Mouse (Mus musculus) embryonic stem cell, embryonic (primary cell): ENCODE measurements at regions not wholly inside any gene's neighbourhood (a gene's known extent, or its start where the extent isn't known, plus 50 kb on each side); places are given as distances from the start of the nearest gene placed in this dataset.

Experiments used
- CTCF ChIA-PET, 4 experiments: fragments of 300-600 bp in 2 of 4; fragments of 350-600 bp in 2 of 4; sonication (Branson Sonifier 250); formaldehyde crosslinking; loops; one replicate each; lab custom pipeline; 2022; ENCODE audit warnings: inconsistent platforms in 2 of 4; lab: Charles Lee
- POLR2A ChIA-PET, 4 experiments: fragments of 300-600 bp in 2 of 4; fragments of 350-600 bp in 2 of 4; sonication (Branson Sonifier 250); formaldehyde crosslinking; loops; one replicate each; lab custom pipeline; 2022; ENCODE audit warnings: antibody characterized with exemption in 4 of 4, inconsistent platforms in 1 of 4; lab: Charles Lee

DNA sequence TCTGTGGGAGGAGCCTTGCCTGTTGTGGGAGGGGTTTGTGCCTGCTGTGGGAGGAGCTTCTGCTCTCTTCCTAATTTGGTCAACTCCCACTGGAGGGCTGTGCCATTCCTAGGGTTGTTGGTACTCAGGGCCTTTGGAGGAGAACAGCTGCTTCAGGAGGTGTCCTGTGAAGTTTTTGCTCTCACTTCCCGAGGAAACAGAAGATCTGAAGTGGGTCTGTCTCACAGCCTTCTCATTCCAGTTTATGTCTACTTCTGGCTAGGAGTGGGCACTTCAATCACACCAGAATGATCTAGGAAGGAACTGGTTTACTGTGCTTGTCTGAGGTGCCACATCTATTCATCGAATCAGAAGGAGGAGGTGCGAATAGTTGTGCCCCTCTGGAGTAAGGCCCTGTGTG is 125.5 kb upstream of the Zc3h12a start:
- POLR2A ChIA-PET: interaction anchor here in 1 of 4 experiments (1.4 kb wide), 2 partner anchors 89 to 117 kb away, joined by 3 read pairs; no protein-coding TSS in a partner anchor
- CTCF ChIA-PET: interaction anchor here (0.6 to 1.4 kb wide), 4 partner anchors 21 to 662 kb away, joined by 3 to 4 read pairs (median 4); no protein-coding TSS in a partner anchor

DNA sequence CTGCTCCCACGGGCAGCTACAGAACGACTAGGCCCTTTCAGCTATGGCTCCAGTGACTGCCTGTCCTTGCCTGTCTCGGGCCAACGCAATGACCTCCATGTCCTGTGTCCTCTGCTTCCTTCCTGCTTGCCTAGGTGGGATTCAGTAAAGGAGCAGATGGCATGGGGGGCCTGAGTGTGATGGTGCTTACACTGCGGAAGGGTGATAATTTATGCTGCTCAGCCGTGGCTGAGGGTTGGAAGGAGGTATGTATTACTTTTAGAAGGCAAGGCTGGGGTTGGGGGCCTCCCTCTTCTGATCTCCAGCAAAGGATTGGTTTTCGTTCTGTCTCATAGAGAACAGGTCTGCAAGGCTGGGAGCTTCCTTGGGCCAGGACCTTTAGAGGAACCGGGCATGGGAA is 124.6 kb upstream of the Zc3h12a start:
- POLR2A ChIA-PET: interaction anchor here in 1 of 4 experiments (1.3 kb wide), 1 partner anchor 10 kb away, joined by 4 read pairs; no protein-coding TSS in a partner anchor
- CTCF ChIA-PET: interaction anchor here in 3 of 4 experiments (0.6 to 1.4 kb wide), 6 partner anchors 9 to 638 kb away, joined by 3 to 4 read pairs (median 3); no protein-coding TSS in a partner anchor

DNA sequence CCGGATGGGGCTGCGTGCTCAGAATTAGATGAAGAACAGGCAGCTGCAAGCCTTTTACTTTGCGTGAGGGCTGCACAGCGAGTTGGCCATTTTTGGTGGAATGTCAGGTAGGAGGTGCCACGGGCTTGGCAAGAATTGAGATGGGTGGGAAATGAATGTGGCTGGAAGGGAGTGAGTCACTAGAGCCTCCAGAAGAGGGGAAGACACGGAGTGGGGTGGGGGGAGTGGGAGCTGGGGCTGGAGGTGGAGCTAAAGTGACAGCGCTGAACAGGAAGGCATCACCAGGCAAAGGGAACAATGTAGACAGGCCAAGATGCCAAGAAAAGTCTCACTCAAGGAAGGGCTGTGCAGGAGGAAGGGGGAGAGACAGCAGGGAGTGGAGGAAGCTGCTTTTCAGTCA is 121.4 kb upstream of the Zc3h12a start:
- ChIA-PET POLR2A (no interaction called here), CTCF (interaction anchor here in 2 of 4 experiments (0.5 to 0.6 kb wide), 2 partner anchors 67 to 522 kb away, joined by 4 to 8 read pairs; no protein-coding TSS in a partner anchor)

DNA sequence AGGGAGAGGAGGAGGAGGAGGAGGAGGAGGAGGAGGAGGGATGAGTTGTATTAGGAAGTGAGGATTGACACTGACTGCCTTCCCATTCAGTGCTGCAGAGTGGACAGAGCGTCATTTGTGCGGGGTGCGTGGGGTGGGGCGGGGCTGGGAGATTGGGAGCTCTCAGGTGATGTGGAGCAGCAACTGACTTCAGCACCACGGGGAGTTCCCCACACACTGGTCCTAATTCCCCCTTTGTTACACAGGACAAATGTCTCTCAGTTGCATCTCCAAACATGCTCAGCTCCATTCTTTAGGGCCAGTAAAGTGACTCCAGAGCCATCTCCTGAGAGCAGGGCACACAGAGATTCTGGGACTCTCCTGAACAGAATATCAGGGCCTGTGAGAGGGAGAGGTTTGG is 118.5 kb upstream of the Zc3h12a start:
- ChIA-PET POLR2A (no interaction called here), CTCF (interaction anchor here in 3 of 4 experiments (0.9 to 1.5 kb wide), 5 partner anchors 12 to 86 kb away, joined by 3 to 5 read pairs (median 4); no protein-coding TSS in a partner anchor)

DNA sequence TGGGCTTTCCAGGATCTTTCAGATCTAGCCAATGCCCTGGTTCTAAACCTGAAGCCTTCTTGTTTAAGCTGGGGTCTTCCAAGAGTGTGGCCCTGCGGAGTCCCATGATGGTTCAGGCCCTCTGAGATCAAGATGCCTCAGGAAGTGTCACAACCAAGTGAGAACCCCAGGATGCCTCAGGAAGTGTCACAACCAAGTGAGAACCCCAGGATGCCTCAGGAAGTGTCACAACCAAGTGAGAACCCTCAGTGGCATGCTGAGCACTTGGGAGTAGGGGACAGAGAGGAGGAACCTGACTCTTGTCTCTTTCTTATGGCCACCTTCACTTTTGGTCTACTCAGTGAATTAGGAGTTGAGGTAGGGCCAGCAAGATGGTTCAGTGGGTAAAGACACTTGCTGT is 114.9 kb upstream of the Zc3h12a start:
- CTCF ChIA-PET: interaction anchor here in 1 of 4 experiments (1.5 kb wide), 1 partner anchor 11 kb away, joined by 3 read pairs; no protein-coding TSS in a partner anchor
- POLR2A ChIA-PET: interaction anchor here in 2 of 4 experiments (0.6 to 1.3 kb wide), 2 partner anchors 10 to 115 kb away, joined by 4 to 6 read pairs; no protein-coding TSS in a partner anchor

DNA sequence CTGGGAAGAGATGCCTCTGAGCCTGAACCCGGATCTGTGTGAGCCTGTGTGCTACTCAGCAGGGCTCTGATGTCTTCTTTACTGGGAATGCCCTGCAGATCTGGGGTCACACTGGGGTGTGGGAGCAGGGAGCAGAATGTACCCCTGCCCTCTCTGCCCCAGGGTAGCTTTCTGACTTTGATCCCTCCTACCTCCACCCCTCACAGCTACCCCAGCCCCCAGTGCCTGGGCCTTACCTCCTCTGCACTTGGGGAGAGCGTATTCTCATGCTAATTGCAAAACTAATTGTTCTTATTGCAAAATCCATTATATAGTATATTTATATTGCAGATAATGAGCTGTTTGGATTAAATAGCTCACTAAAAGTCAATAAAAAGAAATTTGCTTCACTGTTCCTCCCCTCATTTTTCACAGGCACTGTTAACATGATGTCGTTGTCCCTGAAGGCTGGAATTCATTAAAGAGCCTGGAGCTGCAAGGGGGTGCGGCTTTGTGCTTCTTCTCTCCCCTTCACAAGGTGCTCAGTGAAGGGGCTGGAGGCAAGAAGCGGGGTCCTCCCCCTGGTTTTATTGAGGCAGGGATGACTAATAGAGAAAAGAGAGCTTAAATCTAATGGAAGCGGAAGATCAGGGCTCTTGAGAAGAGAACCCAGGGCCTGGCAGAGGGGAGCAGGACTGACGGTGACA is 114.1 kb upstream of the Zc3h12a start:
- ChIA-PET POLR2A (interaction anchor here in 2 of 4 experiments (0.6 to 1.3 kb wide), 2 partner anchors 11 to 116 kb away, joined by 4 to 6 read pairs; no protein-coding TSS in a partner anchor), CTCF (interaction anchor here in 2 of 4 experiments (0.7 to 1.5 kb wide), 2 partner anchors 10 to 720 kb away, joined by 3 read pairs; no protein-coding TSS in a partner anchor)

DNA sequence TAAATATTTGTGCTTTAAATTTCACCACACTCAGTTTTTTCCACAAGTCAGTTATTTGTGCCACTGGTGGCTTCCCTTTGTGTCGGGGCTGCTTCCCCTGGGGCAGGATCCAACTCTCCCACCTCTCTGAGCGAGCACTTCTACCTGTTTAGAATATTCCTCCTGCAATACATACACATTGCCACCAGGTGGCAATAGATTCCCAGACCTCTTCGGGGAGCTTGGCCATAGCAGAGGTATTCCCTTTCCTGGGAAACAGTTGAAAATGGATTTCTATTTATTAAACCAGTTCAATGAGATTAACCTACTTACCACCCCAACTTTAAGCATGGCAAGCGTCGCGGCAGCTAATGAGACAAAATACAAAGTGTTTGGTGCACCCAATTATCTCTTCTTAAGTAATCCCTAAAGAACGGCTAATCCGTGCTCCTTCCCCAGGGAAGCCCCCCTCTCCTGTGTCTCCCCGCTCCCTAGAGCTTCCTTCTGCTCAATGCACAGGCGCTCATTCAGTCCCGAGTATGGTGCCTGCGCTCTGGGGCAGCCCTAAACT is 104.1 kb upstream of the Zc3h12a start:
- POLR2A ChIA-PET: interaction anchor here in 2 of 4 experiments (0.7 to 1.2 kb wide), 3 partner anchors 13 to 122 kb away, joined by 3 to 5 read pairs (median 3); no protein-coding TSS in a partner anchor
- CTCF ChIA-PET: interaction anchor here (0.6 to 5.2 kb wide), 31 partner anchors 9 to 732 kb away, joined by 3 to 40 read pairs (median 3); no protein-coding TSS in a partner anchor

DNA sequence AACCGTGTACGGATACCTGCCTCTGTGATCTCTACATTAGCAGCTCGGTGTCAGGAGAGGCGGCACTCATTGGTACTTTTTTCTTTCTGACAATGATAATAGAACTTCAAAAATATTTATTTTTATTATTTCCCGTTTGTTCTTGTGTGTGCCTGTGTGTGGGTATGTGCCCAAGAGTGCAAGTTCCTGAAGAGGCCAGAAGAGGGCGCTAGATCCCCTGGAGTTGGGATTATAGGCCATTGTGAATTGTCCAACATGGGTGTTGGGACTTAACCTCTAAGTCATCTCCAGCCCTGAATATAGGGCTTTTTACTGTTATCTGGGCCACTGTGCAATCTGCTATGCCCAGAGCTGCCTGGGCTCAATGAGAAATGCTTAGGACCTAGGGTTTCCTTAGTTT is 99.6 kb upstream of the Zc3h12a start:
- POLR2A ChIA-PET: interaction anchor here in 1 of 4 experiments (0.6 kb wide), 1 partner anchor 785 kb away, joined by 4 read pairs; no protein-coding TSS in a partner anchor
- CTCF ChIA-PET: interaction anchor here in 3 of 4 experiments (0.6 to 5.2 kb wide), 4 partner anchors 7 to 67 kb away, joined by 4 to 40 read pairs (median 5); no protein-coding TSS in a partner anchor

DNA sequence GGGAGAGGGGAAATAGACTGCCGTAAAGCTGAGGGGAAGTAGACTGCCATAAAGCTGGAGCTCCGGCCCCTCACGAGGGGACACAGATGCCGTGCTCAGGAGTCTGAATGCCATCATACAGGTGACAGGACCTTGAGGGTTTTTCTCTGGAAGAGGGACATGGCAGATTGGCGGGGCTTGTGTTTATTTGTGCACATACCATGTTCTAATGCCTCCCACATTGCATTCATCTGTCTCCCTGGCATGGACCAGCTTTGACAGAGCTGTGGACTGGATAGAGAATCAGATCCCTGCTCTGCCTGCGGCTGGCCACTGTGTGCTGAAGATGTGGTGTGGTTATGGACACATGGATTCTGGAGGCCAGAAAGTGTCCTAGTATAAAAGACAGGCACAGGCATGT is 95.3 kb upstream of the Zc3h12a start:
- POLR2A ChIA-PET: interaction anchor here in 2 of 4 experiments (0.6 to 1.2 kb wide), 2 partner anchors 45 to 260 kb away, joined by 3 read pairs; no protein-coding TSS in a partner anchor
- CTCF ChIA-PET: interaction anchor here in 2 of 4 experiments (0.5 to 1.7 kb wide), 3 partner anchors 23 to 742 kb away, joined by 3 to 5 read pairs (median 4); no protein-coding TSS in a partner anchor

DNA sequence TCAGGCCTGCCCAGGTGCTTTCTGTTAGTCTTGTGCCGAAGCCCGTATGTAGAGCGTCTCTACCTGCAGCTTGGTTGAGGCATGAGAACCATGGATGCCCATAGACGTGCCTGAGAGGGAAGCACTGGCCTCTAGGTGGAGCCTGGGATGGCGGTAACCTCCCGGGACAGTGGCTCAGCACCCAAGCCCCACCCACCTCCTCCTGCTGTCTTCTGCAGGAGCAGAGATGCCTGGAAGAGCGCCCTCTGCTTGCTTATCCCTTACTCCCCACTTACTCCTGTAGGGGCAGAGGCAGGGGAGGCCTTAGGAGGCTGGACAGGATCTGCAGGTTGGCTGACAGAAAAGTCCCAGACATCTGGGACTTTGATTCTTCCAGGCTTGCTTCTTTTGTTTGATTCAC is 92.7 kb upstream of the Zc3h12a start:
- ChIA-PET CTCF (interaction anchor here (0.5 to 4.5 kb wide), 32 partner anchors 9 to 742 kb away, joined by 3 to 40 read pairs (median 4); no protein-coding TSS in a partner anchor), POLR2A (interaction anchor here in 2 of 4 experiments (0.6 to 3.1 kb wide), 7 partner anchors 9 to 314 kb away, joined by 3 to 18 read pairs (median 4); no protein-coding TSS in a partner anchor)

DNA sequence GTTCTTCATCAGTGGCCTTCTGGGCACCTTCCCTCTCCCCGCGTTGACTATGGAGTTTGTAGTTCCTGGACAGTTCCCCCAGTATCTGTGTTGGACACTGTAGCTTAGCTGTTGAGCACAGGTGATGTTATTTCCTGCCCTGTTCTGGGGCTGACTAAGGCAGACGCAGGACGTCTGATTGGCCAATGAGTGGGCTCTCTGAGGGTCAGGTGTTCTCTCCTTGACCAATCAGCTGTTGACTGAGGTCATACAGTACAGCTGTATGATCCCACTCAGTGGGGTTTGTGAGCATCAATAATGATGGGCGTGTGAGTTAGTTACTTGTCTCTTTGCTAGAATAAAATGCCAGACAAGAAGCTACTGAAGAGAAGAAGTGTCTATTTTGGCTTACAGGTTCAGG is 91.6 kb upstream of the Zc3h12a start:
- ChIA-PET CTCF (interaction anchor here (0.5 to 4.5 kb wide), 32 partner anchors 8 to 771 kb away, joined by 3 to 40 read pairs (median 3); no protein-coding TSS in a partner anchor), POLR2A (interaction anchor here in 3 of 4 experiments (0.9 to 3.1 kb wide), 21 partner anchors 10 to 315 kb away, joined by 3 to 18 read pairs (median 4); no protein-coding TSS in a partner anchor)

DNA sequence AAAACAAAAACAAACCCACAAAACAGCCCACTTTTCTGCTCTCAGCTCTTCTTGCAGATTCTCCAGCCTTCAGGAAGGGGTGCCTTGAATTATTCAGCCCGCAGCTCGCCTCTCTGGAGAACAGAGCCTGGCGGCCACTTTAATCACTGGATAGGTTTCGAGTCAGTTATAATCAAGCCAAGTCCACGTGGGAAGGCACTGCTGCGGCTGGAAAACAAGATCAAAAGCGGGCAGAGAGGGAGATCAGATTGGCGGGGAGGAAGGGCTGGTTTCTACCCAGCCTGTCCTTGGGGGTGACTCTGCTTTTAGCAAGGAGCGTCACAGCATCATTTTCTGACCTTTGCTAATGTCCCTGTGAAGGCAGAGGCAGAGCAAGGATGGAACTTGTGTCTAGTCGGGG is 86.7 kb upstream of the Zc3h12a start:
- ChIA-PET CTCF (interaction anchor here in 1 of 4 experiments (0.7 kb wide), 1 partner anchor 333 kb away, joined by 4 read pairs; no protein-coding TSS in a partner anchor), POLR2A (no interaction called here)

DNA sequence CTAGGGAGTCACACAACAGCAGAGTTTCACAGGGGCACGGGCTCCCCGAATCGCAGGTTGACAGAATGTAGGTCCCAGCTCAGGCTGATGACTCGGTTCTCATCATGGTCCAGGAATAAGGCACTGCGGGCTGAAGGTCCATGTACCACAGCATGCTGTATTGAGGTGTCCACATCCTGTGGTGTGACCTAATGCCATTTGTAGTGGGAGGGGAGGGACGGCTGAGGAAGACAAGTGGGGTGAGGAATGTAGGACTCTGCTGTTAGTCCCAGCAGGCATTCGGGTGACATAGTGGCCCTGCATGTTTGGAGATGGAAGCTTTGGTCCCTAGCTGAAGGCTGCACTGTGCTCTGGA is 84.5 kb upstream of the Zc3h12a start:
- POLR2A ChIA-PET: interaction anchor here in 2 of 4 experiments (0.6 to 2.1 kb wide), 7 partner anchors 9 to 98 kb away, joined by 3 to 5 read pairs (median 4); no protein-coding TSS in a partner anchor

DNA sequence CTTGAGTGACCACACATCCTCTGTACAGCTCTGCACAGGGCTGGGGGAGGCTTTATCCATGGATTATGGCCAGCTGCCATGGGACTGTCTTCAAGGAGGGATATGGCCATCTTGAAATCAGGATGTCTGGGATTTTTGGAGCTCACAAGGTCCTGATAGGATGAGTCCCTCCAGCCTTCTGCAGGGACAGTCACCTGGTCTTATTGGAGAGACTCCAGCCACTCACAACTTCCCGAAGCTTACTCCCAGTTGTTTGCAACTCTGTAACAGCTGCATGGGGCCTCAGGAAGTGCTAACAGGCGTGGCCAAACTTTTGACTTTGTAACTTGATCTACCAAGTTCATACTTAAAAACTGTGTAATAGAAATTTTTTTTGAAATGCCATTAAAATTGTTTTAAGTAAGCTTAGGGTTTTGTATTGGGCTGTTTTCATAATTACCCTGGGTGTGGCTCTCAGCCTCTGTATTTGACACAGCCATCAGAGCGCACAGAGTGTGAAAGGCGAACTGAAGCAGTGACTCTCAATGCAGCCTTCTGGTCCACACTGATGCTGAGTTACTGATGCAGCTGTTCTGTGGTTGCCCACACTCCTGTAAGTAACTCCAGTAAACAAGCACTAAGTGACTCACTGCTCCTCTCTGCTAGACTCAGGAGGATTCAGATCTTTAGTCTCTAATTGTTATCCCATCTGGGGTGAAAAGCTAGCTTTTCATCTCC is 84.0 kb upstream of the Zc3h12a start:
- CTCF ChIA-PET: interaction anchor here in 3 of 4 experiments (0.5 to 2.2 kb wide), 8 partner anchors 9 to 78 kb away, joined by 3 to 9 read pairs (median 4); no protein-coding TSS in a partner anchor
- POLR2A ChIA-PET: interaction anchor here in 3 of 4 experiments (0.8 to 2.1 kb wide), 7 partner anchors 20 to 97 kb away, joined by 3 to 5 read pairs (median 4); no protein-coding TSS in a partner anchor

More for the DNA sequence above, 84.5 kb upstream of the Zc3h12a start:
- CTCF ChIA-PET: interaction anchor here in 3 of 4 experiments (0.5 to 2.2 kb wide), 6 partner anchors 19 to 79 kb away, joined by 3 to 9 read pairs (median 4); no protein-coding TSS in a partner anchor

DNA sequence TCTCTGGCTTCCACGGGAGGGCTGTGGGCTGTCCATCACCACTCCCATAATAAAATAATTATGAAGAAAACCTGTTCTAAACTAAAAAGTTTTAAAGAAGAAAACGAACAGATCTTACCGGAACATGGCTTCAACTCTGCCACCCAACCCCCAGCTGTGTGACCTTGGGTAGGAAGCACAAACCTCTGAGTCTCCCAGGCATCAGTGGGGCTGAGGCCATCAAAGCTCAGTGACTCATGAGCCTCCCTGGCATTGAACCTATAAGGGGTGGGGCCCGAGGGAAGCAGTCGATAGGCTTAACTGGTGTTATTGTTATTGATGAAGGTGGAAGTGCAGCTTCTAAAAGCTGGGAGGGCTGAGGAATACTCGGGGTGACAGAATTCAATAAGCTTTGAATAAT is 83.1 kb upstream of the Zc3h12a start:
- ChIA-PET POLR2A (interaction anchor here in 2 of 4 experiments (0.6 to 2.1 kb wide), 5 partner anchors 19 to 189 kb away, joined by 3 to 5 read pairs (median 4); no protein-coding TSS in a partner anchor), CTCF (interaction anchor here in 2 of 4 experiments (0.9 to 1.7 kb wide), 4 partner anchors 10 to 50 kb away, joined by 3 to 6 read pairs (median 5); no protein-coding TSS in a partner anchor)

DNA sequence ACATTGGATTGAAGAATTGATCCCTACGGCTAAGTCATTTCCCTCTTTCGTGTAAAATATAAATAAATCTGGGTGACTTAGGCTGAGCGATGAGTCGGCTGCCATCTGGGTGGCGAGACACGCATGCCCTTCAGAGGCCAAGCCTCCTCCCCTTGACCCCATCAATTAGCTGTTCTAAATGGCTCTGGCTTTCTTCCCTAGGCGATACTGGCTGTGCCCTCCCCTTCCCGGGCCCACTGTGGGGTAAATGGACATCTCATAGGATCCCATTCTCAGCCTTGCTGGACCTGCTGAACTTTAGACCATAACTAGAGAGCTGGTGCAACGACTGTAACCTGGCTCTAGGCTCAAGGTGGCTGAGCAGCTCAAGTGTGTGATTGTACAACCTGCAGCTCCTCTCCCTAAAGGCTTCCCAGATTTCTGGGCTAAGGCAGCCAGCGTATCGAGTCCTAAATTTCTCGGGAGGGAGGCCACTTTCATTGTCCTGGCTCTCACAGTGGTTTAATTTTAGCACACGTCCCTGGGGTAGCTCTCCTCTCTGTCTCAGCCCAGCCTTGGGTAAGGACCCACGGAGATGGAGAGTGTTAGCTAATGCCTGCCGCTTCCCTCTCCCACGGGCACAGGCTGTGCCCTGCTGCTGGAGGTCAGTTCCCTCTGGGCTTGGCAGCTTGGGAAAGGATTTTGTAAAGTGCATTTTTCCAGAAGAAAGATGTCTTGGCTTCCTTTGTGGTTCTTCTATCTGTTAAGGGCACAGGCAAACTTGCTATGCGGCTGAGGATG is 80.7 kb upstream of the Zc3h12a start:
- ChIA-PET POLR2A (interaction anchor here in 1 of 4 experiments (2.0 kb wide), 1 partner anchor 11 kb away, joined by 5 read pairs; no protein-coding TSS in a partner anchor), CTCF (no interaction called here)
